Mouse (Mus musculus): ENCODE results near the gene Gtsf1. TPM values are rescaled to one million over a fixed set of nuclear protein-coding genes. Genes with fewer than 3 reads are reported as not detected.

Gtsf1 gene
- polyA plus RNA-seq, 1 experiment from 2014 or later, result not detected

- Histone ChIP-seq H3K36me3 (ENCODE audit: insufficient read depth, low read length) (peaks cover 47% of the 10 kb centered on the region), H3K9ac (ENCODE audit: low read depth, low read length) (no peak overlapping the region), H3K27ac (no peak overlapping the region), H3K27me3 (ENCODE audit: insufficient read depth, low read length) (no peaks in the 10 kb centered on the region), H3K4me1 (replicated peaks; ENCODE audit: insufficient read depth, low read length) (no peaks in the 10 kb centered on the region), H3K9me3 (replicated peaks; ENCODE audit: low read length) (no peaks in the 10 kb centered on the region), H3K4me3 (replicated peaks; ENCODE audit: low read depth, low read length) (no peak overlapping the region), H3K4me2 (ENCODE audit: low read length) (no peak overlapping the region)
- DNase-seq (ENCODE audit: low spot score) (no peak), ATAC-seq (replicated peaks; ENCODE audit: low FRiP score, low read depth) (no peak)
- 85% methylated on average over 2 of the region's 2 CpGs for WGBS
- TF ChIP-seq CTCF (IDR thresholded peaks at IDR 0.05; ENCODE audit: low read depth), result no peak
These were observed 75.6 kb downstream of the Gtsf1 start for GRCm38 (mm10) chr15:103354690-103355089.

- H3K27me3 ChIP-seq (ENCODE audit: insufficient read depth, low read length), result no peaks in the 10 kb centered on the region
- no peak overlapping the region for H3K4me3 ChIP-seq (replicated peaks; ENCODE audit: low read depth, low read length)
- no peak for DNase-seq (ENCODE audit: low spot score)
- H3K4me2 ChIP-seq (ENCODE audit: low read length), result no peak overlapping the region
- 87% methylated on average over 11 of the region's 11 CpGs for WGBS
- no peak overlapping the region for H3K9ac ChIP-seq (ENCODE audit: low read depth, low read length)
- peaks cover 55% of the 10 kb centered on the region for H3K36me3 ChIP-seq (ENCODE audit: insufficient read depth, low read length)
- ATAC-seq (replicated peaks; ENCODE audit: low FRiP score, low read depth), result no peak
- no peak for TF ChIP-seq CTCF (IDR thresholded peaks at IDR 0.05; ENCODE audit: low read depth)
- no peaks in the 10 kb centered on the region for H3K9me3 ChIP-seq (replicated peaks; ENCODE audit: low read length)
- no peaks in the 10 kb centered on the region for H3K4me1 ChIP-seq (replicated peaks; ENCODE audit: insufficient read depth, low read length)
- no peak overlapping the region for H3K27ac ChIP-seq
These were observed 76.6 kb downstream of the Gtsf1 start for GRCm38 (mm10) chr15:103353511-103354256.

GRCm38 (mm10) chr15:103352856-103353255, 77.4 kb downstream of the Gtsf1 start:
- no peak overlapping the region for H3K4me2 ChIP-seq (ENCODE audit: low read length)
- no peaks in the 10 kb centered on the region for H3K4me1 ChIP-seq (replicated peaks; ENCODE audit: insufficient read depth, low read length)
- DNase-seq (ENCODE audit: low spot score), result peak; percentile 77
- no peaks in the 10 kb centered on the region for H3K27me3 ChIP-seq (ENCODE audit: insufficient read depth, low read length)
- WGBS, result 34% methylated on average over 4 of the region's 4 CpGs
- H3K9ac ChIP-seq (ENCODE audit: low read depth, low read length), result no peak overlapping the region
- peaks cover 62% of the 10 kb centered on the region for H3K36me3 ChIP-seq (ENCODE audit: insufficient read depth, low read length)
- TF ChIP-seq CTCF (IDR thresholded peaks at IDR 0.05; ENCODE audit: low read depth), result peak; percentile 87
- no peak for ATAC-seq (replicated peaks; ENCODE audit: low FRiP score, low read depth)
- H3K27ac ChIP-seq, result no peak overlapping the region
- H3K9me3 ChIP-seq (replicated peaks; ENCODE audit: low read length), result no peaks in the 10 kb centered on the region
- no peak overlapping the region for H3K4me3 ChIP-seq (replicated peaks; ENCODE audit: low read depth, low read length)

Other genes starting within 250 kb of the Gtsf1 start
- gene Cbx5, start 190.7 kb downstream of the Gtsf1 start, polyA plus RNA-seq (2015; fragmentation: Nextera tagmentation; extraction: Ambion mirVana), result 62.0 and 68.2 TPM in 2 replicates
- gene Hnrnpa1, start 190.0 kb downstream of the Gtsf1 start, polyA plus RNA-seq (2015; fragmentation: Nextera tagmentation; extraction: Ambion mirVana), result 705 and 720 TPM in 2 replicates
- 1.9 and 2.8 TPM in 2 replicates for gene Nfe2, start 172.1 kb downstream of the Gtsf1 start, polyA plus RNA-seq (2015; fragmentation: Nextera tagmentation; extraction: Ambion mirVana)
- 237 and 263 TPM in 2 replicates for gene Copz1, start 157.8 kb downstream of the Gtsf1 start, polyA plus RNA-seq (2015; fragmentation: Nextera tagmentation; extraction: Ambion mirVana)
- 0.47 and 0.65 TPM in 2 replicates for gene Gpr84, start 119.9 kb downstream of the Gtsf1 start, polyA plus RNA-seq (2015; fragmentation: Nextera tagmentation; extraction: Ambion mirVana)
- 11.3 and 11.8 TPM in 2 replicates for gene Zfp385a, start 90.4 kb downstream of the Gtsf1 start, polyA plus RNA-seq (2015; fragmentation: Nextera tagmentation; extraction: Ambion mirVana)
- gene Itga5, start 63.7 kb downstream of the Gtsf1 start, polyA plus RNA-seq (2015; fragmentation: Nextera tagmentation; extraction: Ambion mirVana), result 19.4 and 22.0 TPM in 2 replicates
- not detected in 2 replicates for gene Gtsf2, start 18.0 kb upstream of the Gtsf1 start, polyA plus RNA-seq (2015; fragmentation: Nextera tagmentation; extraction: Ambion mirVana)
- 1.2 and 1.5 TPM in 2 replicates for gene Nckap1l, start 23.3 kb upstream of the Gtsf1 start, polyA plus RNA-seq (2015; fragmentation: Nextera tagmentation; extraction: Ambion mirVana)
- gene Pde1b, start 72.6 kb upstream of the Gtsf1 start, polyA plus RNA-seq (2015; fragmentation: Nextera tagmentation; extraction: Ambion mirVana), result 3.5 and 3.9 TPM in 2 replicates
- 85.5 and 93.2 TPM in 2 replicates for gene Ppp1r1a, start 107.5 kb upstream of the Gtsf1 start, polyA plus RNA-seq (2015; fragmentation: Nextera tagmentation; extraction: Ambion mirVana)
- not detected in 2 replicates for gene Glycam1, start 134.6 kb upstream of the Gtsf1 start, polyA plus RNA-seq (2015; fragmentation: Nextera tagmentation; extraction: Ambion mirVana)

All from kidney, postnatal 0 days (tissue).